Mouse (Mus musculus) small intestine, adult 2 months (tissue): ENCODE results near the gene Clec16a.

Experiments
- CTCF ChIP-seq: fragments of 200-500 bp; IDR thresholded peaks from 2 replicates; pipeline ENCODE4 v1.5.1; 2012; ENCODE audit warnings: low read depth, mild to moderate bottlenecking, control low read depth, inconsistent platforms, low read length, moderate library complexity, mixed read lengths; ENCODE audit not compliant: insufficient replicate concordance, insufficient read length; ENCODE audit errors: extremely low read depth
- POLR2A ChIP-seq: fragments of 200-500 bp; IDR thresholded peaks from 2 replicates; pipeline ENCODE4 v1.6.1; 2012; ENCODE audit warnings: low read depth, mild to moderate bottlenecking, control low read depth, inconsistent platforms, low read length, moderate library complexity

DNA sequence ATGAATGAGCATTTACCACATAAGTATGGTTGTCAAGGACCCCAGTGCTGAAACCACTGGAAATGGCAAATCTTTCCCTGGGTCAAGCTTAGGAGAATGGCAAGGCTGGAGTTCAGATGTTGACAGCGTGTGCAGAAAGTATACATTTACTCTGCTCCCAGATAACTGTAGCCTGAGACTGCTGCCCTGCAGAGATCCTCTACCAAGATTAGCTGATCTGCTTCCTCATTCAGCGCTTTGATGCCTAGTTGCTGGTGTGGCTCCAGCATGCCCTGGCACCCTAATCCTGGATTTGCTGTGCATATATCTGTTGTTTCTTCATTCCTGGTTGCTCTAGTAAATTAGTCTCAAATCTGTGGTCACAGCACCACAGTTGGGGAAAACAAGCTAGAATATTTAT lies 8.7 kb downstream of the Clec16a start:
- no peak for TF ChIP-seq POLR2A
- no peak for TF ChIP-seq CTCF
